ENCODE assay signal across 8 mouse cellular contexts in the genomic region with DNA sequence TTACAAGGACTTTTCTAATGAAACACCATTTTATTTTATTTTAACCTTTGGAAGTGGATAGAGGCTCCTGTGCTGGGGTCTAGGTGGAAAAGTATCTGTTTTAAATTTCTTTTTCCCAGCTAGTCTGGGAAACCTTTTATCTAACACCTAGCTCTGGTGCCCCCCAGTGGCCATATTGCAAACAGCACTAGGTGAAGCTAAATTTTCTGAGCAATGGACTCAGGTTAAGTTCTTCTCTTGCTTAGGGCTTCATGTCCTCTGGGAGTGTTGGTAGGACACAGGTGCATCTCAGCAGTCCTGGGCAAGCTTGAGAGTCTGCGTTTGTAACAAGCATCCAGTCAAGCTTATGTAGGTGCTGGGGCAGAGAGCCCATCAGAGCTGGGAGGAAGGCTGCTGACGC. TPM values are rescaled to one million over a fixed set of nuclear protein-coding genes. Genes with fewer than 3 reads are reported as not detected.
DNase-seq lines count a peak whose midpoint lies in the region; ATAC-seq and TF ChIP-seq lines count a peak whose summit lies in the region.
"Had no signal": no experiment of that assay in that cellular context is flagged by ENCODE, and none has a peak within 500 bp of the region (broad histone marks: within the 10 kb centered on the region; RNA-seq: fewer than 3 reads in every experiment).

No protein-coding gene starts in this region.

- no peak for TF ChIP-seq EP300 in stomach, postnatal 0 days (optimal IDR thresholded peaks at IDR 0.05)

- intact Hi-C loops in gastrocnemius, postnatal 14 days (cut with DNase I; ENCODE audit: low total_unique reads): loop anchor here (10.0 kb wide), 1 partner anchor 157 kb away; no protein-coding TSS in a partner anchor

- H3K4me3 ChIP-seq in cerebellum, adult 2 months (replicated peaks; ENCODE audit: insufficient read depth, low read depth, low read length): no peak overlapping the region
- H3K4me3 ChIP-seq in stomach, postnatal 0 days (ENCODE audit: low read depth, low read length): no peak overlapping the region
- H3K4me3 ChIP-seq: heart, embryonic 15.5 days had no signal

- H3K4me2 ChIP-seq in stomach, postnatal 0 days (replicated peaks; ENCODE audit: low read depth): no peak overlapping the region
- H3K4me2 ChIP-seq: heart, embryonic 15.5 days had no signal

- no peaks in the 10 kb centered on the region for H3K4me1 ChIP-seq in cerebellum, adult 2 months (ENCODE audit: control insufficient read depth, insufficient read depth, low read length)
- H3K4me1 ChIP-seq in stomach, postnatal 0 days (replicated peaks; ENCODE audit: control insufficient read depth, insufficient read depth): no peaks in the 10 kb centered on the region
- H3K4me1 ChIP-seq: heart, embryonic 15.5 days had no signal

- ATAC-seq in megakaryocyte-erythroid progenitor cell, adult 5-6 weeks (replicated peaks; ENCODE audit: low FRiP score, low TSS enrichment, poor library complexity, severe bottlenecking): peak; percentile 50; the same call in 1 of the 2 replicates
- no peak for ATAC-seq in stomach, postnatal 0 days (ENCODE audit: low FRiP score, low TSS enrichment)

- no peak overlapping the region for H3K9ac ChIP-seq in stomach, postnatal 0 days (ENCODE audit: low read length)
- H3K9ac ChIP-seq: heart, embryonic 15.5 days had no signal

- no peak overlapping the region for H3K27ac ChIP-seq in cerebellum, adult 2 months (ENCODE audit: insufficient read depth, low read length)
- no peak overlapping the region for H3K27ac ChIP-seq in stomach, postnatal 0 days (replicated peaks)
- H3K27ac ChIP-seq: heart, embryonic 15.5 days had no signal

- H3K36me3 ChIP-seq in stomach, postnatal 0 days (ENCODE audit: control insufficient read depth, insufficient read depth, low read length): no peaks in the 10 kb centered on the region
- H3K36me3 ChIP-seq: heart, embryonic 15.5 days had no signal

- H3K27me3 ChIP-seq in cerebellum, adult 2 months (ENCODE audit: control insufficient read depth, insufficient read depth, low read length): no peaks in the 10 kb centered on the region
- H3K27me3 ChIP-seq in stomach, postnatal 0 days (ENCODE audit: control insufficient read depth, insufficient read depth, low read length): no peaks in the 10 kb centered on the region

- no peaks in the 10 kb centered on the region for H3K9me3 ChIP-seq in stomach, postnatal 0 days (ENCODE audit: control insufficient read depth, low read length)
- H3K9me3 ChIP-seq: heart, embryonic 15.5 days had no signal

- 47% methylated on average over 2 of the region's 2 CpGs for WGBS in cerebellum, adult 2 months
- WGBS in stomach, postnatal 0 days: 50% methylated on average over 2 of the region's 2 CpGs

- no peak for TF ChIP-seq POLR2A in cerebellum, adult 2 months (IDR thresholded peaks at IDR 0.05; ENCODE audit: borderline replicate concordance, insufficient read depth, low read length)

- TF ChIP-seq CTCF in cerebellum, adult 2 months (IDR thresholded peaks at IDR 0.05; ENCODE audit: borderline replicate concordance, insufficient read depth, low read depth, low read length): peak; percentile 51
- peak; percentile 88 for TF ChIP-seq CTCF in stomach, postnatal 0 days (IDR thresholded peaks at IDR 0.05; ENCODE audit: low read depth)

- DNase-seq in B cell, adult 2 months: peak; percentile 87 to 89
- DNase-seq in CD8-positive naive resting alpha-beta T cell, adult 2 months (ENCODE audit: low read depth in 2 of 2, low spot score in 2 of 2): peak; percentile 66 to 83
- peak; percentile 60 to 81 for DNase-seq in cerebellum, adult 2 months
- peak; percentile 63 for DNase-seq in gastrocnemius, postnatal 14 days
- DNase-seq in layer of hippocampus, postnatal 25 days (ENCODE audit: extremely low spot score in 1 of 2, low spot score in 1 of 2): peak; percentile 78 to 97
- DNase-seq in stomach, postnatal 0 days (ENCODE audit: low spot score): peak; percentile 77

RNA-seq across cellular contexts. Expression of a gene that starts 13.0 kb away (rescaled TPM):
- polyA plus RNA-seq in cerebellum, adult 2 months (2012; rRNA removed): 27.2 and 28.3 TPM in 2 replicates
- 10 to 100 TPM; 36.3 to 45.9 TPM for total RNA-seq in gastrocnemius, postnatal 14 days (2021)
- 100 to 1,000 TPM; 191 to 192 TPM for total RNA-seq in layer of hippocampus, postnatal 25 days (2021)
- total RNA-seq in megakaryocyte-erythroid progenitor cell, adult 5-6 weeks (2014; fragmentation: Nextera tagmentation): 0.59 TPM in 1 of 2 replicates, not detected in the other
- not detected in 2 replicates for total RNA-seq in megakaryocyte-erythroid progenitor cell, adult 5-6 weeks (2017)
- 7.6 and 8.5 TPM in 2 replicates for polyA plus RNA-seq in stomach, postnatal 0 days (2015; fragmentation: Nextera tagmentation; extraction: Ambion mirVana)

Comparison
In these comparisons a context has a peak if more than half of its experiments do, and no peak if none do; other contexts are left out.
1. RNA of a gene that starts 13.0 kb away (total RNA-seq): 191 to 192 TPM in layer of hippocampus, postnatal 25 days and 36.3 to 45.9 TPM in gastrocnemius, postnatal 14 days; 0.59 TPM in megakaryocyte-erythroid progenitor cell, adult 5-6 weeks; every median in the first group is over 10 times any median in the second.
2. Peak in every context shown above with its lines, with median percentiles within 50 percentile points of each other: DNase-seq.